Mouse (Mus musculus): ENCODE results near the gene Traf4. TPM values are rescaled to one million over a fixed set of nuclear protein-coding genes. Genes with fewer than 3 reads are reported as not detected.

The Traf4 gene
- total RNA-seq, 2 experiments from 2014 or later = 25.8 to 27.5 TPM

DNA sequence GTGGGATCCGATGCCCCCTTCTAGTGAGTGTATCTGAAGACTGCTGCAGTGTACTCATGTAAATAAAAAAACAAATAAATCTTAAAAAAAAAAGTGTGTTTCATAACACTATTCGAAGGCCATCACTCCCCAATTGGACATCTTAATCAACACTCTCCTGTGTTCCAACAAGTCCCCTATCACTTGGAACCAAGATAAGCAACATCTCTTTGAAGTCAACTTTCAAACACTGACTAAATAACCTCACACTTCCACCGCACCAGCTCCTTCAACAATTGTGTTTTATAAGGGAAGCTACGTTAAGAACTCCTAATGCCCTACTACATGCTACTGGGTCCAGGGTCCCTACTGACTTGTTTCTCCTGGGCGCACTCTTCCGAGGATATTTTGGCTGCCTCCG is 17.1 kb upstream of the Traf4 start:
- no peak for DNase-seq

DNA sequence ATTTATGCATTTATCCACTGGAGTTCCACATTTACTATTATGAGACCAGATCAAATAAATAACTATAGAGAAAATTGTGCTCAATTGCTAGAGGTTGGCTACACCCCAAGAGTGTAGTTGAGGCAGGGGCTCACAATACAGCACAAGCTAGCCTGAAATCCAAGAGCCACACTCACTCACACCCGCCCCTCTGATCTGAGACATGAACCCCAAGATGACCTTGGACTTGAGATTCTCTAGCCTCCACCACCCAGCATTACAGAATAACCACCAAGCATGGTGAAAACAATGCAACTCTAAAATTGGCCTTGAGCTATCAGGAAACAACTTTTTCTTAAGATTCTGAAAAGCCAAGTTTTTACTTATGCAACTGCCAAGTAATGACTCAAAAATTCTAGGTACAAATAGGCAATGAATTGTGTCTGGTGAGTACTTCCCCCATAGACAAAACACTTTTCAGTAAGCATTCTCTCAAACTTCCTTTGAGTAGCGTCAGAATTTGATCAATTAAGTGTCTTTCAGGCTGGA is 16.5 kb upstream of the Traf4 start:
- DNase-seq = no peak

DNA sequence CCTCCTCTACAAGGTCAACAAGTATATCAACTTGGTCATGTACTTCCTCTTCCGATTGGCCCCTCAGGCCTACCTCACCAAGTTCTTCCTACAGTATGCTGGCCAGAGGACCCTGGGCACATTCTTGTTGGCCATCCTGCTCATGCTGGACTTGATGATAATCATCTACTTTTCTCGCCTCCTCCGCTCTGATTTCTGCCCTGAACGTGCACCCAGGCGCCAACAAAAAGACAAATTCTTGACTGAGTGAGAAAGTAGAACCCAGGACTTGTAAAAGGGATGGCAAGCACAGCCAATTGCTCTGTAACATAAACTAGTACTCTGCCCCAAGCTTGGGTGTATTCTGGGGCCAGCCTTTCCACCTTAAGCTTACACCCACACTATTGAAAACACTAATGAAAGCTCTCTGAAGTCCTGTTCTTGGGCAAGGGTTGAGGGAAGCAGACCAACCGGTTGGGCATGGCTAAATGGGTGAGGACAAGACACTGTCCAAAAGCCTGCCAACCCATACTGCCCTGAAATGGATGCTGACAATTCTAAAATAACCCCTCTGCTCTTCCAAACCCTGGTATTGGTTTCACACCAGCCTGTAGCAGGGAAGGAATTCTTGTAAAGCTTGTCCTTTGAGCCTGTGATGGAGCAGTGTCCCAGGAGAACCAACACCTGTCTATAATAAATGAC is 14.8 kb upstream of the Traf4 start:
- no peak for DNase-seq

DNA sequence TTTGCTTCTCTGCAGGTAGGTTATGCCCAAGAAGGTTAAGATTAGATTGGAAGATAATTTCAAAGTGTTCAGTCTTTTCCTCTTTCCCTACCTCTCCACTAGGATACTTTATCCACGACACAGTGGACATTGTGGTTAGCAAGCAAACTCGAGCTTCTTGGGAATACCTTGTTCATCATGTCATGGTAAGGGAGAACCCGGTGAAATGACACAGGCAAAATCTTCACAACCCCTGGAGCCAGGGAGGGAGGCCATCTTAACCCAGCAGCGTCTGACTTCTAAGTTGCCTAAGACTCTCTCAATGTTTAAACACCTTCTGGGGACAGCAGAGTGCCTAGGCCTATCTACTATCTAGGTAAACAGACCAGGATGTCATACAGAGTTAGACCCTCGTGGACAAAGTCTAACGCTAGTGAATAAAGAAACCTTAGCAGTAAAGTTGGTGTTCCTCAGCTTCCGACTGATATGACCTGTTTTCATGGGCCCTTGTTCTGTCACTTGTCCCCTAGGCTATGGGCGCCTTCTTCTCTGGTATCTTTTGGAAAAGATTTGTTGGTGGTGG is 14.1 kb upstream of the Traf4 start:
- no peak for DNase-seq

DNA sequence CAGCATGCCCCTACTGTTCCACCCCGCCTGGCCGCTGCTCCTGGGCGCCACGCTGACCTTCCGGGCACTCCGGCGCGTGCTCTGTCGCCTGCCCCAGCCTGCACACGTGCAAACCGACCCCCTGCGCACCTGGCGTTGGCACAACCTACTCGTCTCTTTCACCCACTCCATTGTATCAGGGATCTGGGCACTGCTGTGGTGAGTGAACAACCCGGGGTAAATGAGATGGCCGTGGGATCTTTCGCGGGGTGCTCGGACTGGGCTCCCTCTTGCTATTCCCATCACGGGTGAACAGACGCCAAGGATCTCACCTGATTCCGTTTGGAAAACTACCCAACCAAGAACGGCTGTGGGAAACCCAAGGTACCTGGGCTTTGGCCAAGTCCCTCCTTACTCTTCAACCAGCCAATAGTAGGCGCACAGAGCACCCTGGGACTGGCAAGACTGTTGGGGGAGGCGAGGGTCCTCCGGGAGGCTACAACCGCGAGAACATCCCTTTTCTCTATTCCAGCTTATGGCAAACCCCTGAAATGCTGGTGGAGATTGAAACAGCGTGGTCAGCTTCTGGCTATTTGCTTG is 13.6 kb upstream of the Traf4 start:
- peak; percentile 72 for DNase-seq

DNA sequence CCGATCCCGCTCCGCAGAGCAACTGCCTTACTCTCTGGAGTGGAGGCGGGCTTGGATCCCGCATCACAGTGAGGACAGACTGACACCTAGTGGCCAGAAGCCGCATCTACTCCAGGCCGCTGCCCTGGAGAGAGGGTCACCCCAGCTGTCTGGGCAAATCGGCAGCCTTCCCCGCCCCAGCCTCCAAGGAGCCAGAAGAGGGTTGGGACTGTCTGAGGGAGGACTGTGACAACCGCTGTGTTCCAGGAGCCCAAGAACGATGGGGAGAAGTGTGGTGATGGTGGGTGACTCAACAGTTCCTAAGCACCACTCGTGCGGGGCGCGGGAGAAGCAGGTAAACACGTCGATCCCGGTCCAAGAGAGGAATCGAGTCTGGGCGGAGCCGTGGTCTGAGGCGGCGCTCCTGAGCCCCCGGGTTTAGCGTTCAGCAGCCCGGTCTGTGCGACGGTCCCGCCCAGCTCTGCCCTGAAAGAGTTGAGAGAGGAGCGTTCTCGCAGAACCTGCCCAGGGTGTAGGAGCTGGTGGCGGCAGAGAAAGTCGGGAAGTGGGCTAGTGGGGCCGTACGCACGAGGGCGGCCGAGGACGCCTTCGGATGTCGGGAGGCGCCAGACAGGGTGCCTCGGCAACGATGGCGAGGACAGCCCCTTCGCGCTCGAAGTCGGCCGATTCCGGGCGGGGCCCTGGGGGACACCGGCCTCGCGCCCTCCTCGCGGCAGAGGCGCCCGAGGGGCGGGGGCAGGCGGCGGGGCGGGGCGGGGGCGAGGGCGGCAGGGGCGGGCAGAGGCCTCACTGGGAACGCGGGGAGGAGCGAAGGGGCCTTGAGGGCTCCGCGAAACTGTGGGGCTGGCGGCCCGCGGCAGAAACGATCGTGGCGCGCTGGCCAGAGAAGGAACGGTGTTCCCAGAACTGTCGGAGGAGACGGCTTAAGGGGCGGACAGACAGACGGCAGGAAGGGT is 12.8 kb upstream of the Traf4 start:
- DNase-seq = peak; percentile 99

DNA sequence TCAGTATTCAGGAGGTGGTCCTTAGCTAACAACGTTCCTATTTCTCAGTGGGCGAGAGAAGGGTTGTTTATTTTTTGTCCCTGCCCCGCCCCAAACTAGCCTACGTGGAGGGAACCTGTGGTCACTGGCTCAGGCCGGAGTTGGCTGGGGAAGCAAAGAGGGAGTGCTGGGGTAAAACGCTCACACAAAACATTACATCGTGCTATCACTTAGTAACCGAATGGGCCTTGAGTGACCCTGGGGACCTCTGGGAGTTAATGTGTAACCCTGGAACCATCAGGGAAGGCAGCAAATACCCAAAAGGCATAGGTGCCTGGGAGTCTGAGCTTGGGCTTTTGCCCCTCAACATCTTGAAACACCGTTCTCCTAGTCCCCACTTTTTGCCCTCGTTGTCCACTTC is 12.0 kb upstream of the Traf4 start:
- DNase-seq = peak; percentile 47

DNA sequence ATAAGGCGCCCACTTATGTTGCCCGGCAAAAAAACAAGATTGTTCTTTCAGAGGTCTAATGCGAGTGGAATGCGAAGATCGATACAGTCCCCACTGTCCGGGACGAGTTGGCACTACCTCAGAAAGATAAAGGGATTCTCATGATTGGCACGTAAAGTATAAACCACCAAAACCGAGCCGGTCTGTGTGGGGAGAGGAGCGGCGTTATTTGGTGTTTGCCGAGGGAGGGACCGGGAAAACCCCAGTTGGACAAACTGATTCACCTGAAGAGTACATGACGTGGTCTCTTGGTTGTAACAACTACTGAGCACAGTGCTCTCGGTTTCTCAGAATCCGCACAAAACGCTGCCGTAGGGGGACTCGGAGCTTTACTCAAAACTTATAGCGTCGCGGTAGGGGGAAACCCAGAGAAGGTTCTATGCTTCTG is 11.5 kb upstream of the Traf4 start:
- no peak for DNase-seq

DNA sequence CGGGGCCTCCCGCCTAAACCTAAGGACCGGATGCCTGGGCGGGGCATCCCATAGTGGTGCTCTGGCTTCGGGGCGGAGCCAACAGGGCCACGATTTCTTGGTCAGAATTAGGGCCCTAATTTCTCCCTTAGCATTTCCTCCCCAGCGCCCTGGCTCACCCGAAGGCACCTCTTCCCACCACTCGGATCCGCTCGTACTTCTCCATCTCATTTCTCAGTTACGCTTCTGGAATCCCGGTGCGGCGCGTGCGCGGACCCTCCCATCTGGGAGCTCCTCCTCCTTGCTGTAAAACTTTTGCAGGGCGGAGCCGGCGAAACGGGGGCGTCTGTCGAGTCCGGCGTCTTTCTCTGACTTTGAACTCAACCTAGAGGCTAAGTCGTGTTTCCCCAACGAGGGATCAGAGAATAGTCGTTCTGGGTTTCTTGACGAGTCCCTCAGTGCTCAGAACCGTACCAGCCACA is 11.0 kb upstream of the Traf4 start, which contains the start of the genes Nek8 and Tlcd1:
TSS of gene Nek8 (minus strand) at position 274 of the 461 bp plus-strand sequence.
TSS of gene Tlcd1 (plus strand) at position 310 of the 461 bp plus-strand sequence.
- DNase-seq = peak; percentile 92

DNA sequence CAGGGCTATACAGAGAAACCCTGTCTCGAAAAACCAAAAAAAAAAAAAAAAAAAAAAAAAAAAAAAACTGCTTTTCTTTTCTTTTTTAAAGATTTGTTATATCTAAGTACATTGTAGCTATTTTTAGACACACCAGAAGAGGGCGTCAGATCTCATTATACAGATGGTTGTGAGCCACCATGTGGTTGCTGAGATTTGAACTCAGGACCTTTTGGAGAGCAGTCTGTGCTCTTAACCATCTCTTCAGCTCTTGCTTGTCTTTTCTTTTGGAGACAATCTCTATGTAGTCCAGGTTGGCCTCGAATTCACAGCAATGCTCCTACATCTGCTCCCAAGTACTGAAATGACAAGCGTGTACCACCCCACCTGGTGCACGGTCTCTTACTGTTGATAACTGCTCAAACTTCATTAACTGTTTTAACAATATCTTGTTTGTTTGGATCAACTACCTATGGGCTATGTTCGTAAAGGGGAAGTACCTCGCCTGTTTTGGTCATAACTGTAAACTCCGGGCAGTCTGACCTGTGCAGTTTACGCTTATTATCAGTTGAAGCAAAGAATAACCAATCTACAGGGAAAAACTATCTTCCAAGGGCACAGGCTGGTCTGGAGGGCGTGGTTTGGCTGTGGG is 10.5 kb upstream of the Traf4 start:
- no peak for DNase-seq

DNA sequence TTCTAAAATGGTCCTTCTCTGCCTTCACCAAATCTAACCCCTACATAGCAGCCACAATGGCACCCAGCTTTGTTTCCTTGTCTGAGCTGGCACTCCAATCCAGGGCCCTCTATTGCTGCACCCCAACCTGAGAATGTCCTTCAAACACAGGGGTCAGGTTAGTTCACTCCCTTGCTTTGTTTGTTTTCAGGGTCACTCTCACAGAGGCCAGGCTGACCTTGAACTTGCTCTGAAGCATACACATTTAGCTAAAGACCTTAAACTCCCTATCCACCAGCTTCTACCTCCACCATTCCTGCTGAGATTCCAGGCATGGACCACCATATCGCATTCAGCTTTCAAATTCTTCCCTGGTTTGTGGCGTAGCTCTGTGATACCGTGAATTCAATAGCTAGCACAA is 9.1 kb upstream of the Traf4 start:
- no peak for DNase-seq

DNA sequence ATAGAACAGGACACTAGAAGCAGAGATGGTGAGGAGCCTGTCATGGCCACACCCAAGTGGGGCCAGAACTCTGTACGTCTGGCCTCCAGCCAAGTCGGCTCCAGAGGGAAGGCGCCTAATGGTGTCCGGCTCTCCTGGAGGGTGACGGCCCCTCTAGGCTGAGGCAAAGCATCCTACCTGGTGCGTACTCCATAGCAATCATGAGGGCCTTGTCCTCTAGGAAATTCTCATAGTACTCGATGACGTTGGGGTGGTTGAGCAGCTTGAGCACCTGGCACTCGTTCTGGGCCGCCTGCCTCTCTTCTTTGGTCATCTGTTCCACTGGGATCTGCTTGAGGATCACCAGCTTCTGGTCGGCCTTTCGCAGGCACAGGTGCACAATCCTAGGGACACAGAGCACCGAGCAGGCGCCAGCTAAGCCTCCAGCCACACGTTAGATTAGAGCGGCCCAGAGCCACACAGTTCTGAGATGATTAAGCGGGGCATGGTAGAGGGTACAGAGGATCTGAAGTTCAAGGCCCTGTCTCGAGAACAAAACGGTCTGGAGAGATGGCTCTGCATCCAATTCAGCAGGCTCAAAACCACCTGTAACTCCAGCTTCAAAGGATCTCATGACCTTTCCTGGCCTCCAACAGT is 7.5 kb upstream of the Traf4 start:
- DNase-seq = no peak

DNA sequence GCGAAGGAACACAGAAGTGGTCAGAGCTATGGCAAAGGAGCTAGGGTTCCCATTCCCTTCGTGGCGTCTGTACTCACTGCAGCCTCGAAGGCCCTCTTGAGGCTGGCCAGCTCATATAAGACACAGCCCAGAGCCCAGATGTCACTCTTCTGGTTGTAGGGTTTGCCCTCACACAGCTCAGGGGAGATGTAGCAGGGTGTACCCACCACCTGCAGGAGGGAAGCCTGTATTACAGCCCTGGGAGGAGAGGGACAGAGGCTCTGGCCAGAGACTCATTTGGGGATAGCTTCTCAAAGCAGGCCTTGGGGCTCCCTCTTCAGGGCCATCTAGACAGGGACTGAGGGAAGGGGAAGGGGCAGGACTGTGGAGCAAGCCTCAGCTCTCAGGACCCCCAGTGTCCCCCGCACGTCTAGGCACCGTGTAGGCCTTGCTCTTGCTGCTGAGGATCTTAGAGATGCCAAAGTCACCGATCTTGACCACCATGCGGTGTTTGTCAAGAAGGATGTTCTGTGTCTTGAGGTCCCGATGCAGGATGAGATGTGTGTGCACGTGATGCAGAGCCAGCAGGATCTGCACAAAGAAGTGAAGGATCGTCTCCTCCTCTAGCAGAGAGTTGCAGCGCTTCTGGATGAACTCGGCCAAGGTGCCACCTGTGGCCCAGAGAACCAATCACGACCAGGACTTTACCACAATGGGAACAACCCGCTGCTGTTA is 6.8 kb upstream of the Traf4 start:
- DNase-seq = peak; percentile 37

DNA sequence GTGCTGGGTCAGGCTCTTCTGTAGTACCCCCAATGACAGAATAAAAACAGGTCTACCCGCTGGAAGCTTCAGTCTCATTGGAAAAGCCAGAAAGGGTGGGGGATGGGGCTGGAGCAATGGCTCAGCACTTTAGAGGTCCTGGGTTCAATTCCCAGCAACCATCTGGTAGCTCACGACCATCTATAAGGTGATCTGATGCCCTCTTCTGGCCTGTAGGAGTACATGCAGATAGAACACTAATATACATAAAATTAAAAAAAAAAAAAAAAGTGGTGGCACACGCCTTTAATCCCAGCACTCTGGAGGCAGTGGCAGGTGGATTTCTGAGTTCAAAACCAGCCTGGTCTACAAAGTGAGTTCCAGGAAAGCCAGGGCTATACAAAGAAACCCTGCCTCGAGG is 5.9 kb upstream of the Traf4 start:
- no peak for DNase-seq

DNA sequence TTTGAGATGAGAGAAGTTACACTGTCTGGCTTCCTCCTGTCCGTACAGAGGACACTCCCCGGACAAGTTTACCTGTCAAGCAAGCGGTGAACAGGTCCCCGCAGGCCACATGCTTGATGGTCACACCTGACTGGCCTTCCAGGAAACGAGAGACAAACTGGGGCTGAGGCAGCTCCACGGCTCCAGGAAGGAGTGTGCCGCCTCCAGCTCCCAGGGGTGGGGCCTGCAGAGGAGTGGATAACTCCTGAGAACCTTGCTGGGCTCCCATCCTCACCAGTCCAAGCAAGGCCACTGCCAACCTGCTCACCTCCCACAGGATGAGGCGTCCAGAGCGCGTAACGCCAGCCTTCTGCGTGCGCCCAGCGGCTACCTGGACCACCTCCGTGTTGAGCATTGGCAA is 4.9 kb upstream of the Traf4 start:
- no peak for DNase-seq

DNA sequence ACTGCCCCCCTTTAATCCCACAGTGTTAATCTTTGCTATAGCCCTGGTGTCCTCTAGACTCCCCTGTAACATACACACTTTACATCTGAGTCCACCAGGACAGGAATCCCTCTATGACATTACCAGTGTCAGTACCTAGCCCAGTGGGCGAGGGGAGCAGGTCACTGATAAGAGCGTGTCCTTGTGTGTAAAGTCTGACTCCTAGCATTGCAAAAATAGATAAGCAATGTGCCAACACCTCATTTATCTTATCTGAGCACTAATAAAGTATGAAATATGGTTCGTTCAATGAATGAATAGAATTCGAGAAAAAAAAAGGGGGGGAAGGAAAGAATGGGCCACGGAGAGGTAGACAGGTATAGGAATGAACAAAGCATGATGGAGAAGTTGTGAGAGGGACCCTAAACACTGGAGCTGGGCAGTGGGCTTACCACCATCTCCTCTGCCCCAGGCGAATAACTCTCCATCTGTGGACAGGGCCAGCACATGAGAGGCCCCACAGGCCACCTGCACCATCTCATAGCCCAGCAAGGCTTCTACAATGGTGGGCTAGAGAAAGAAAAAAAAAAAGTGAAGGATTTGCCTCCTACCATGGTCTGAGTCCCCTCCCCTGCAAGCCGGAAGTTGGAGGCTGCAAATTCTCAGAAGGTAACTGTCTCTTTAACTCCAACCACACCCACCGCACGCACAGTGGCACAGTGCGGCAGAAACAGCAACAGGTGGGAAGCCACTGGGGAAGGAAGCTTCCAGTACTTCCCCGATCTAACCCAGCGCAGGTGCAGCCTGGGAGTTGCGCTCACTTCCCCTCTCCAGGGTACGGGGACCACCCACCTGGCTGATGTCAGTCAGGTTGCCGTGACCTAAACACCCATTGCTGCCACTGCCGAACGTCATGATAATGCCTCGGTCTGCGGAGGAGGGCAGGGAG is 3.4 kb upstream of the Traf4 start:
- DNase-seq = no peak

DNA sequence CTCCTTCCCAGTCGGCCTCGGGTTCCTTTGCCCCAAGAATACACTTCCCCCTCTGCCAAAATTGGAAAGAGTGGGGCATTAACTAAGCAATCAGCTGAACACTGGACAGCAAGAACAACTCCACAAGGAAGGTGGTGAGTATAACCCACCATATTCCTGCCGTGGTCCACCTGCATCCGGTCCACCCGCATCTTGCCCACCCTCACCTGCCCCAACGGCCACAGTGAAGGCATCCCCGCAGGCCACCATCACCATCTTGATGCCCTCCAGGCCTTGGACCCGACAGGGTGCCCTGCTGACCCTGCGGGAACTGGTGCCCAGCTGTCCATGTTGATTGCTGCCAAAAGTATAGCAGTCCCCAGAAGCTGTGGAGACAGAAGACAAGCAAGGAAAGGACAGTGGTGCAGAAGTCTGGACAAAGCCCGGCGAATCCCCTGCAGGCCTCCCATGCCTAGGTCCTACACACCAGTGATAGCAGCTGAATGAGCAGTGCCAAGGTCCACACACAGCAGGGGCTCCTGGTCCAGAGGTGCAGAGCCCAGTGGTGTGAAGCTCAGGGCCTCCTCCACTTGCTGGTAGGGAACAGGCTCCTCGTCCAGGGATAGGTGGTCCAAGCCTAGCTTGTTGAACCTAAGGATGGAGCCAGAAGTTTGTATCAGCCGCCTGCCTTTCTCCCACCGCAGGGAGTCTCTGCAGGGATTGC is 2.0 kb upstream of the Traf4 start:
- no peak for DNase-seq

DNA sequence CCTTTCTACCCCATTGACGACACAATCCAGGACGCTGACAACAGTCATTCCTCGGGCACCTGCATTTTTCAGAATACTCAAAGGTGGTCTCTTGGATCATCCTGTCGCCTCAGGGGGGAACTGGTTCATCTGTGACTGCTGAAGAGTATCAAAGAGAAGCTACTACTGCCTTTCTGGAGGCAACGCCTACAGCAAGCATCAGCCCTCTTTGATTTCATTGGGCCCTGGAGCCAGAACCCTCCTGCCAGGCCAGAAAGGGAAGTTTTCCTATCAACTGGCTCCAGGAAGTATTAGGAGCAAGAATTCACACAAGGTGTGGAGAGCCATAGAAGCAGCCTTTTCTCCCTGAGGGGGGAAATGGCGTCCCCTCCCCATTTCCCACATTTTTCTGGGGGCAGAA is 1.3 kb upstream of the Traf4 start:
- DNase-seq = no peak

DNA sequence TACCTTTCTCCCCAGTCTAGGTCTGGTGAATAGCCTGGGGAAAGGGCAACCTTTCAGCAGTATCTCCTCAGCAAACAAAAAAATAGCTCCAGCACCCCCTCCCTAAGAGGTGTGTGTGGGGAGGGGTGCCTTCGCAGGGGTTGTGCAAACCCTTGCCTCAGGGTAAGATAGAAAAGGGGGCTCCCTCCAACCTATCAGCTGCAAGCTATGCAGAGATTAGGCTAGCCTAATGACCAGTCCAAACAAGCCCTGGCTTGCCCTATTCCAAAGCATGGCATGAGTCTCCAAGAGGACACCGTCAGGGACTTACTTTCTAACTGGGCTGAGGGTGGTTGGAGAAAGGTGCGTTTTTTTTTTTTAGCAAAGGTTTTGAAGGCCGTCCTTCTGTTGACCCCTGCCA is 772 bp upstream of the Traf4 start:
- no peak for DNase-seq

All from heart, postnatal 4 days (tissue).